Mouse (Mus musculus): ENCODE measurements around the gene Ccdc32.
"Not testable (repeated sequence)": the region's sequence is repeated elsewhere in the genome, so short reads cannot be mapped to it uniquely, and the experiment has no call there.

Gene Ccdc32

DNA sequence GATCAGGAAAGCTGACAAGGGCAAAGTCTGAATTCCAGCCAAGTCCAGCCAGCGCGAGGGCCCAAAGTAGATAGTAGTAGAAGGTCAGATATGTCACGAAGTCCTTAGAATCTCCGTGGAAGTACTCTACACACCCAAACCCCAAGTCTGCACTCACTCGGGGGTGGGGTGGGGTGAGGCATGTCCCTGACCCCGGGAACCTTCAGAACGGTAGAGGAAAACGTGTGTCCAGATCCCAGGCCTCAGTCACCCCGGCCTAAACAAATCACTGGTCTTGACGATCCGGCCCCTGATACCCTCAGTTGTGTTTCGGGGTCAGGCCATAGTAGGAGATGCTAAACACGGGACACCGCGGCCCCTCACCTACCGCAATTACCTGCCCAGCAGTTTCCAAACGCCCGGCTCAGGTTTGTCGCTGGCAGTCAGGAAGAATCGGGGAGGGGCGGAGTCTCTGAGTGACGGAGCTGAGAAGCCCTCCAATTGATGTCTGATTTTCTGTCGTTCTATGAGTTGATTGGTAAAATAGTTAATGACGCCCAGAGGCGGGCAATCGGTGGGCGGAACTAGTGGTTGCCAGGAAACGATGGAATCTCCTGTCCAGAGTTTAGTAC lies at the start of gene Ccdc32:
Ccdc32 (minus strand) TSS at position 453 of the 611 bp plus-strand sequence.
- DNase-seq (ENCODE audit: inconsistent ontology term): peak; percentile 93

DNA sequence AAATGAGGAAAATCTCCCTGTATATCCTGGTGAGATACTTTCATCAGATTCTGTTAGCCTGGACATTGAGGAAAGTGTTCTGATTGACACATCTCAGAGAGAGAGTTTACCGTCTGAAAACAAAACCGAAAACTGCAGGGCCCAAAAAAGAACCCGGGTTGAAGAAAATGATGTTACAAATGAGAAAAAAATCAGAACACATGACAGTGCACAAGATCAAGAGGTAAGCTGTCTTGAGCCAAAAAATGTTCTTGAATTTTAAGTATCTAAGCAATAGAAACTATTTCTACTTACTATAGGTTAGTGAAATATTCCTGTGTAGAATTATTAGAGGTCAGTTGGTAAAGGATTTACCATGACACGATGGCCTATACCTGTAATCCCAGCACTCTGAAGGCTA lies 43.2 kb upstream of the Ccdc32 start:
- DNase-seq (ENCODE audit: inconsistent ontology term): no peak

DNA sequence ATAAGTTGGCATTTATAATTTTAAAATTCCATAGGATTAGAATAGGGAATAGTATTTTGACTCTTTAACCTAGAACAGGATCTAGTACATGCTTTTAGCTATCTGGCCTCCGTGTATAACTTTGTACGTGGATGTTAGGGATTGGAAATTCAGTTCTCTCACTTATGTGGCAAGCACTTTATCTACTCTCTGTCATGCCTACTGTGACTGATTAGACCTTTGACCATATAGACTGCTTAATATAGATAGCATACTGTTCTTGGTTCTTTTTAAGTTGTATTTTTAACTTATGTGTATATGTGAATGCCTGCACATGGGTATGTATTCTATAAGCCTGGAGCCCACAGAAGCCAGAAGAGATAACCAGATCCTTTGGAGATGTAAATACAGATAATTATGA lies 30.9 kb upstream of the Ccdc32 start:
- no peak for DNase-seq (ENCODE audit: inconsistent ontology term)

- DNase-seq (ENCODE audit: inconsistent ontology term): no peak
Observed at GRCm38 (mm10) chr2:119050132-119050650, 21.0 kb upstream of the Ccdc32 start.

GRCm38 (mm10) chr2:119047849-119048248 lies 18.7 kb upstream of the Ccdc32 start:
- peak; percentile 17 for DNase-seq (ENCODE audit: inconsistent ontology term)

GRCm38 (mm10) chr2:119046649-119047611 lies 17.7 kb upstream of the Ccdc32 start, which contains the start of gene Knl1:
TSS of gene Knl1 (plus strand) at chr2:119047119.
- peak; percentile 95 for DNase-seq (ENCODE audit: inconsistent ontology term)

DNA sequence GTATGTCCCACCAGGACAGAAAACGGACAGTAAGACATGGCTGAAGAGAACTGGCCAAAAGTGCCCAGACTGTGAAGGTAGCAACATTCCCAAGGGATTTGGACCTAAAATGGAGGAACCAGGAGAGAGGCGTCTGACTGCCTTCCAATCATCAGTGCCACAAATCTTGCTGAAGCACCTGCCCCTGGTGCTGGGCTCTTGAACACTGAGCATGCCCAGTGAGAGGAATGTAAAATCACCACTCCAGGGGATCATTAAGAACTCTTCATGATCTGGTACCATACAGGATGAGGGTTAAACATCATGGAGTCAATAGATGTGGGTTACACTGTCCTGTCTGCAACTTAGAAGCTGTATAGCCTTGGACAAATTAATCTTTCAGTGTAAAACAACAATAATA lies 16.0 kb upstream of the Ccdc32 start:
- DNase-seq (ENCODE audit: inconsistent ontology term): no peak

- no peak for DNase-seq (ENCODE audit: inconsistent ontology term)
Observed at GRCm38 (mm10) chr2:119040882-119041281, 11.7 kb upstream of the Ccdc32 start.

GRCm38 (mm10) chr2:119035397-119035745 lies 6.2 kb upstream of the Ccdc32 start:
- DNase-seq (ENCODE audit: inconsistent ontology term): peak; percentile 41

GRCm38 (mm10) chr2:119034656-119035396 lies 5.6 kb upstream of the Ccdc32 start, which contains the start of gene Rpusd2:
TSS of gene Rpusd2 (plus strand) at chr2:119034790.
- DNase-seq (ENCODE audit: inconsistent ontology term): peak; percentile 92

DNA sequence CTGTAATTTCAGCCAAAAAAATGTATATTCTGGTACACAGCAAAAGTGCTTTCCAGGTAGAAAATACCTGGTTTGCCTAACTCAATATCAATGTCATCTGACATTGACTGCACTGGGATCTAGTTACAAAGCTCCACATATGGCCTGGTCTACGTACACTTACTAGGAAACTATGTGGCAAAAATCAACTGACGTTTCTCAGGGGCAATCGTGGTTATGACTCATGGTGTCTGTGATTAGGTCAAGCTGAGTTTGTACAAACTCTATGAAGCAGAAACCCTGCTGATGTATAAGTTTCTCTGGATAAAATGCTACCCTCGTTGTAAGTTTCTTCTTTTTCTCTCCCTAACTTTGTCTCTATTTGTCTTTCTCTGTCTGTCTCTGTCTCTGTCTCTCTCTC lies 3.0 kb upstream of the Ccdc32 start:
- peak; percentile 43 for DNase-seq (ENCODE audit: inconsistent ontology term)

GRCm38 (mm10) chr2:119026951-119027350 lies 2.2 kb downstream of the Ccdc32 start:
- DNase-seq (ENCODE audit: inconsistent ontology term): no peak

DNA sequence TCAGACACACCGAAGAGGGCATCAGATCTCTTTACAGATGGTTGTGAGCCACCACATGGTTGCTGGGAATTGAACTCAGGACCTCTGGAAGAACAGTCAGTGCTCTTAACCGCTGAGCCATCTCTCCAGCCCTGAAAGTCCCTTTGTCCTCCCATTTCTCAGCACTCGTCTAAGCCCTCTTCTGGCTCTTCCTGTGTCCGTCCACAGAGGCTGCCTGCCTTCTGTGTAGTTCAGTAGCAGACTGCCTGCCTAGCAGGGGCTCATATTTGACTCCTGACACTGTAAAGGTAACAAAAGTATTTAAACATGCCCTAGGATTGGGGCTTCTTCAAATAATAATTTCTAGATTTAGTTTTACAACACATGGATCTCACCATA lies 4.0 kb downstream of the Ccdc32 start:
- DNase-seq (ENCODE audit: inconsistent ontology term): no peak

DNA sequence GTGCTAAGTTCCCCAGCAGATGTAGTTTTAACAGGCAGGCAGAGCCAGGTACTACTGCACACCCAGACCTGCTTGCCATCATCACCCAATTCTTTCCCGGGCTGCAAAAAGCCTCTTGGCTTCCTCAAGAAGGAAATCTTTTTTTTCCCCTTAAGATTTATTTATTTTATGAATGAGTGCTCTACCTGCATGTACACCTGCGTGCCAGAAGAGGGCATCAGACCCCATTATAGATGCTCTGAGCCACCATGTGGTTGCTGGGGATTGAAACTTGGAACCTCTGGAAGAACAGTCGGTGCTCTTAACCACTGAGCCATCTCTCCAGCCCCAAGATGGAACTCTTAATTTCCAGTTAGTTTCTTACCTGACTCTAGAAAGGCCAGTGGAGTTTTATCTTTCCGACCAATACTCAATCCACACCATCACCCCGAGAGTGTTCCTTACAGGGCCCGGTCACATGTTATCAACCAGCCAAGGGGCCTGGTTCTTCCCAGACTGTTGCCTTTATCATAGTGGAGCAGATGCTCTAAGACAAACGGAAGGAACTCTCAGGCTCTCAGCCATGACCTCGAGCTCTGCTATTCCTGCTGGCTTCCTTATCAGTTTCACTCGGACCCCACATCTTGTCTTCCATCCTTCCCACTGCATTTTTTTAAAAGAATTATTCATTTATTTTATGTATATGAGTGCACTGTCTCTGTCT lies 4.5 kb downstream of the Ccdc32 start:
- DNase-seq (ENCODE audit: inconsistent ontology term): no peak

GRCm38 (mm10) chr2:119023154-119023660 lies 6.0 kb downstream of the Ccdc32 start:
- DNase-seq (ENCODE audit: inconsistent ontology term): no peak

DNA sequence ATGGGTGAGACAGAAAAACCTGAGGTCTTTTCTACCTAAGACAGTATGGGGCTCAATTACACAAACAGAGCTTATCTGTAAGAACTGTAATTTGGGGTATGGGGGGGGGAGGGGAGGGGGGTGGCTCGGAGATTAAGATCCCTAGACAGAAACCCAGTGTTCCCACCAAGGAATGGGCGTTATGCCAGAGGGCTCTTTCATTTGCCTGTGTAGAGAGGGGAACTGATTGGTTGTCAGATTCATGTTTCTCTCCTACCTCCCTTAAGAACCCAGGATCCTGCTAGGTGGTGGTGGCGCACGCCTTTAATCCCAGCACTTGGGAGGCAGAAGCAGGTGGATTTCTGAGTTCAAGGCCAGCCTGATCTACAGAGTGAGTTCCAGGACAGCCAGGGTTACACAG lies 9.7 kb downstream of the Ccdc32 start:
- DNase-seq (ENCODE audit: inconsistent ontology term): no peak

DNA sequence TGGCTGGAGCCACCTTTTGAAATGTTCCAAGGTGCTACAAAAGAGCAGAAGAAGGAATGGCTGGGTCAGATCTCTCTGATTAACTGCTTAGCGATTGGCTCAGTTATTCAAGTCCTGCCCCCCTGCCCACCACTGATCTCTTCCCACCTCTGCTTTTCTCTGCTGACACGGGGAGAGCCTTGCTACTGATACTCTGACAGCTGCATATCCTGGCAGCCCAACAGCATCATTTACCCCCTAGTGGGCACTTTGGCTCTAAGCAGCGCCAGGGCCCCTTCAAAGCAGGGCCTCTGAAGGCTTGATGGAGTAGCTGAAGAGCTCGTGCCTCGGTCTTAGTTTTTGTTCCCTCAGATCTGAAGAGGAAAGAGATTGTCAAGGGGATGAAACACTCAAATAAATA lies 10.1 kb downstream of the Ccdc32 start:
- DNase-seq (ENCODE audit: inconsistent ontology term): no peak

DNA sequence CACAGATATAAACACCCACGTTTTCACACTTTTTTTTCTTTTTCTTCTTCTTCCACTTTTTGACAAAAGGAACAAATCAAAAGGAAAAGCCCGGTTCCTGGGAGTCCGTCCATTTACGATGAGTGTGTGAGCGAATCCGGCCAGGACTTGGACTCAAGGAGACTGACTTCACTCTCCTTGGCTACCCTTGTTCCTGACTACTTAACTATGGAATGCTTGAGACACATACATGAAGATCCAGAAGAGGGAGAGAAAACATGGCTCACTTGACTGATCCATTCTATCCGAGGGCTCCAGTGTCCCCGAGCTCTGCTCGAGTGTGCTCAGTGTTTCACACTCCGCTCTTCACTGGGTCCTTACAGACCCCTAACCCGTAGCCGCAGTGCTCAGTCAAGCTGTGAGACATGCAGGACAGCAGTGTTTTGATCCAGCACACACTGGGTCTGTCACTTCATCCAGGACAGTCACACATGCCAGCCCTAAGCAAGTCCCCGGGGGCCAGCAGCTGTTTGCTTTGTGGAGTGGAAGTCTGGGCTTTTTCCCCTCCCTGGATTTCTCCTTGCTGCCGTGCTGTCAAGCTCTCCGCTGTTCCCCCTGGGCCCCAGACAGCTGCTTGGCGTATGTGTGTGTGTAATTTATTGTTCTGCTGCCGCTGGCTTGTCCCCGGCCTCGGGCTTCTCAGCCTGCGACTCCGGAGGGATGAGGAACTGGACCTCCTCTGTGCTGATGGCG lies 10.6 kb downstream of the Ccdc32 start:
- DNase-seq (ENCODE audit: inconsistent ontology term): no peak

DNA sequence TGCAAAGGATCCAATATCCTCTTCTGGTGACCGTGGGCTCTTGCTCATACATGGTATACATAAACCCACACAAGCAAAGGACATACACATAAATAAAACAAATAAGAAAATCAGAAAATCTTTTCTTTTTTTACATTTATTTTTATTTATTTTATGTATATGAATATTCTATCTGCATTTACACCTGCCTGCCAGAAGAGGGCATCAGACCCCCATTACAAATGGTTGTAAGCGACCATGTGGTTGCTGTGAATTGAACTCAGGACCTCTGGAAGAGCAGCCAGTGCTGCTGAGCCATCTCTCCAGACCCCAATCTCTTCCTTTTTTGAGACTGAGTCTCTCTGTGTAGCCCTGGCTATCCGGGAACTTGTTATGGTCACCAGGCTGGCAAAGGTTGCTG lies 11.5 kb downstream of the Ccdc32 start:
- DNase-seq (ENCODE audit: inconsistent ontology term): no peak

- not testable (repeated sequence) for DNase-seq (ENCODE audit: inconsistent ontology term)
Observed at GRCm38 (mm10) chr2:119016312-119016711, 12.9 kb downstream of the Ccdc32 start.

Data from Muller cell, postnatal 12 days (primary cell).